Mouse (Mus musculus) liver, adult 2 months (tissue): Measurements from ENCODE around the gene Foxp1.

ENCODE experiments used
- CTCF ChIP-seq: fragments of 200-500 bp; IDR thresholded peaks from 2 replicates; pipeline ENCODE4 v1.5.1; 2011; ENCODE audit warnings: low read depth, low read length, control low read depth
- POLR2A ChIP-seq: fragments of 200-500 bp; IDR thresholded peaks from 2 replicates; pipeline ENCODE4 v1.6.1; 2011; ENCODE audit warnings: low read length, control low read depth; ENCODE audit not compliant: insufficient read depth; ENCODE audit errors: extremely low read depth

- TF ChIP-seq CTCF (no peak), POLR2A (no peak)
These were observed 362.8 kb downstream of the Foxp1 start for GRCm38 (mm10) chr6:99159452-99160347.
